Mouse (Mus musculus): ENCODE measurements around the gene Fabp3.

The Fabp3 gene

GRCm38 (mm10) chr4:130325446-130325845 is 17.1 kb downstream of the Fabp3 start:
- DNase-seq (ENCODE audit: low spot score in 2 of 2) = no peak

- no peak for DNase-seq (ENCODE audit: low spot score in 2 of 2)
These were observed 19.0 kb downstream of the Fabp3 start for GRCm38 (mm10) chr4:130327366-130327765.

- DNase-seq (ENCODE audit: low spot score in 2 of 2) = no peak
These were observed 27.5 kb downstream of the Fabp3 start for GRCm38 (mm10) chr4:130335867-130336266.

- DNase-seq (ENCODE audit: low spot score in 2 of 2) = peak in 1 of 2 experiments; percentile 29
These were observed 33.3 kb downstream of the Fabp3 start for GRCm38 (mm10) chr4:130341691-130342090.

GRCm38 (mm10) chr4:130349666-130350065 is 41.3 kb downstream of the Fabp3 start:
- DNase-seq (ENCODE audit: low spot score in 2 of 2) = no peak

- DNase-seq (ENCODE audit: low spot score in 2 of 2) = no peak
These were observed 42.5 kb downstream of the Fabp3 start for GRCm38 (mm10) chr4:130350690-130351422.

- no peak for DNase-seq (ENCODE audit: low spot score in 2 of 2)
These were observed 44.2 kb downstream of the Fabp3 start for GRCm38 (mm10) chr4:130352588-130352987.

- no peak for DNase-seq (ENCODE audit: low spot score in 2 of 2)
These were observed 49.6 kb downstream of the Fabp3 start for GRCm38 (mm10) chr4:130357946-130358345.

GRCm38 (mm10) chr4:130359486-130360237 is 51.3 kb downstream of the Fabp3 start, which contains the start of the genes Zcchc17 and Snrnp40:
TSS of gene Zcchc17 (minus strand) at chr4:130359943.
TSS of gene Snrnp40 (plus strand) at chr4:130360132.
- DNase-seq (ENCODE audit: low spot score in 2 of 2) = peak; percentile 99

GRCm38 (mm10) chr4:130360238-130360590 is 51.8 kb downstream of the Fabp3 start:
- no peak for DNase-seq (ENCODE audit: low spot score in 2 of 2)
